Mouse (Mus musculus) layer of hippocampus, adult 9-11 months (tissue): ENCODE data around the gene Zzef1.
"Not testable (repeated sequence)": the region's sequence is repeated elsewhere in the genome, so short reads cannot be mapped to it uniquely, and the experiment has no call there.

Source experiments
- DNase-seq: peaks from one replicate; pipeline ENCODE4 v3.0.0; 2022

Gene Zzef1

GRCm38 (mm10) chr11:72795455-72796295, at the start of gene Zzef1, which contains the start of gene Cyb5d2:
Gene Zzef1, plus strand, starts transcription at chr11:72796226.
Gene Cyb5d2, minus strand, starts transcription at chr11:72796142.
- peak; percentile 96 for DNase-seq

- DNase-seq: no peak
These were observed 44.1 kb upstream of the Zzef1 start for GRCm38 (mm10) chr11:72751956-72752355.

GRCm38 (mm10) chr11:72758316-72758715, 37.7 kb upstream of the Zzef1 start:
- DNase-seq: no peak

GRCm38 (mm10) chr11:72759581-72759980, 36.4 kb upstream of the Zzef1 start:
- no peak for DNase-seq

GRCm38 (mm10) chr11:72760781-72761180, 35.2 kb upstream of the Zzef1 start:
- no peak for DNase-seq

- DNase-seq: no peak
These were observed 31.8 kb upstream of the Zzef1 start for GRCm38 (mm10) chr11:72764270-72764669.

GRCm38 (mm10) chr11:72767716-72768115, 28.3 kb upstream of the Zzef1 start:
- DNase-seq: no peak

GRCm38 (mm10) chr11:72769061-72769460, 27.0 kb upstream of the Zzef1 start:
- DNase-seq: no peak

- no peak for DNase-seq
These were observed 25.7 kb upstream of the Zzef1 start for GRCm38 (mm10) chr11:72770324-72770723.

GRCm38 (mm10) chr11:72770816-72771215, 25.2 kb upstream of the Zzef1 start:
- no peak for DNase-seq

- DNase-seq: no peak
These were observed 24.6 kb upstream of the Zzef1 start for GRCm38 (mm10) chr11:72771461-72771860.

GRCm38 (mm10) chr11:72772611-72773010, 23.4 kb upstream of the Zzef1 start:
- DNase-seq: not testable (repeated sequence)

- DNase-seq: no peak
These were observed 17.1 kb upstream of the Zzef1 start for GRCm38 (mm10) chr11:72778957-72779356.

- no peak for DNase-seq
These were observed 13.9 kb upstream of the Zzef1 start for GRCm38 (mm10) chr11:72782103-72782502.

GRCm38 (mm10) chr11:72782503-72782902, 13.5 kb upstream of the Zzef1 start:
- no peak for DNase-seq

GRCm38 (mm10) chr11:72792033-72792432, 4.0 kb upstream of the Zzef1 start:
- DNase-seq: no peak

GRCm38 (mm10) chr11:72795149-72795454, 924 bp upstream of the Zzef1 start:
- DNase-seq: no peak

GRCm38 (mm10) chr11:72796296-72796687, 266 bp downstream of the Zzef1 start:
- peak; percentile 22 for DNase-seq

- DNase-seq: no peak
These were observed 830 bp downstream of the Zzef1 start for GRCm38 (mm10) chr11:72796773-72797338.

GRCm38 (mm10) chr11:72798112-72798511, 2.1 kb downstream of the Zzef1 start:
- no peak for DNase-seq

- DNase-seq: no peak
These were observed 5.2 kb downstream of the Zzef1 start for GRCm38 (mm10) chr11:72801182-72801581.

GRCm38 (mm10) chr11:72803038-72803437, 7.0 kb downstream of the Zzef1 start:
- no peak for DNase-seq

- DNase-seq: no peak
These were observed 8.6 kb downstream of the Zzef1 start for GRCm38 (mm10) chr11:72804586-72804985.

GRCm38 (mm10) chr11:72805232-72805631, 9.2 kb downstream of the Zzef1 start:
- DNase-seq: no peak

GRCm38 (mm10) chr11:72806556-72806955, 10.5 kb downstream of the Zzef1 start:
- DNase-seq: peak; percentile 60
